Mouse (Mus musculus): ENCODE measurements around the gene Clrn3. TPM values are rescaled to one million over a fixed set of nuclear protein-coding genes. Genes with fewer than 3 reads are reported as not detected.
A peak's percentile ranks its signal among the peaks of the same experiment; 100 is the strongest.
"Not testable (repeated sequence)": the region's sequence is repeated elsewhere in the genome, so short reads cannot be mapped to it uniquely, and the experiment has no call there.

The Clrn3 gene
- total RNA-seq, 2 experiments from 2014 or later, result not detected

- peak; percentile 87 to 92 for DNase-seq (ENCODE audit: low spot score in 2 of 2)
Measured at GRCm38 (mm10) chr7:135537341-135537901, 9.0 kb upstream of the Clrn3 start, which contains the start of gene Ptpre. Gene Ptpre, plus strand, starts transcription at chr7:135537481.

- DNase-seq (ENCODE audit: low spot score in 2 of 2), result no peak
Measured at GRCm38 (mm10) chr7:135535908-135536307, 7.5 kb upstream of the Clrn3 start.

DNA sequence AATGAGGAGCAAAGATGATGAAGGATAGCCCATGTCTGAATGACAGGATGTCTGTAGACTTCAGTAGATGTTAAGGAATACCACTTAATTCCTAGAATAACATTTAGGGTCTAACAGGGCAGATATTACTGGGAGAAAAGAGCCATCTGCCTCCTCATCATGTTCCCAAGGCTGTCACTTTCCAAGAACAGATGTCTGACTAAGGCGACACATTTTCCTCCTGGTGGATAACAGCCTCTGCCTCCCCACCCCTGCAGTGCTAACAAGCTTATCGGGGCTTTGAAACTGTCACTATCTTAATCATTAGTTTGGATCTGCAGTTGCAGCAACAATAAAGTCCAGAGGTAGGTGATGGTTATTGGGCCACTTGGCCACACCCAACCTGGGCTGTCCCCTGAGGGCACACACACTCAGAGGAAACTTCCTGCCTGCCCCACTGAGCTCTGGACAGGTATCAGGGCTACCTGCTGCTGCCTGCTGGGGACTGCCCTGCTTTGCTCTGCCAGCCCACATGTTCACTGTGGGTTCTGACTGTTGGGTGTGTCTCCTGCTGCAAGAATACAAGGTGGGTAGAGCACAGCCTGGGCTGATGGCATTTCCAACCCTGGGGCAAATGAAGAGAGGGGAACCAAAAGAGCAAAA lies 6.2 kb upstream of the Clrn3 start:
- peak in 1 of 2 experiments; percentile 67 for DNase-seq (ENCODE audit: low spot score in 2 of 2)

DNA sequence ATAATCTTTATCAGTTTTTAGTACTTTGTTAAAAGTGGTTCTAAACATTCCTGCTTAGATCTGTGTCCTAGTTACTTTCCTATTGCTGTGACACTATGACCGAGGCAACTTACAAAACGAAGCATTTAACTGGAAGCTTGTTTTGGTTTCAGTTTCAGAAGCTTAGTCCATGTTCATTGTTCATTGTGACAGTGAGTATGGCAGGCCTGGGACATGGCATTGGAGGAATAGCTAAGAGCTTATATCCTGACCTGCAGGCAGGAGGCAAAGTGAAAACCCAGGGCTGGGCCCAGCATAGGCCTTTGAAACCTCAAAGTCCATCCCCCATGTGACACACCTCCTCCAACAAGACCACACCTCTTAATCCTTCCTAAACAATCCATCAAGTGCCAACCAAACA lies 614 bp upstream of the Clrn3 start:
- no peak for DNase-seq (ENCODE audit: low spot score in 2 of 2)

DNA sequence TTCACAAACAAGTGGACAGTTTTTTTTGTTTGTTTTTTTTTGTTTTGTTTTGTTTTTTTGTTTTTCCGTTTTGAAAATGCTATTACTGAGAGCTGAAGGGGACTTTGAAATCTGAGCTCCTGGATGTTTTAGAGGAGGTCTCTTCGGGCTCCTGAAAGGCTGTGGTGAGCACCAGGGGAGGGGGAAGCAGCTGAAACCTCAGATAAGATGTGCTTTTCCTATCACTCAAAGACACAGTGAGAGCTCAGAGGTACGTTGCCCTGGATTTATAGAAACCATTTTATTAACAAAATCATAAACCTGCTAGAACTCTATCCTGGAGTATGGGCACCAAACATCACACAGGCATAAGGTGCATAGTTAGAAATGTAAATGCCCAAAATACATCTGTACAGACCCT lies 1.3 kb downstream of the Clrn3 start:
- no peak for DNase-seq (ENCODE audit: low spot score in 2 of 2)

- no peak for DNase-seq (ENCODE audit: low spot score in 2 of 2)
Measured at GRCm38 (mm10) chr7:135526574-135527152, 1.8 kb downstream of the Clrn3 start.

GRCm38 (mm10) chr7:135524424-135524967 lies 4.0 kb downstream of the Clrn3 start:
- no peak for DNase-seq (ENCODE audit: low spot score in 2 of 2)

DNA sequence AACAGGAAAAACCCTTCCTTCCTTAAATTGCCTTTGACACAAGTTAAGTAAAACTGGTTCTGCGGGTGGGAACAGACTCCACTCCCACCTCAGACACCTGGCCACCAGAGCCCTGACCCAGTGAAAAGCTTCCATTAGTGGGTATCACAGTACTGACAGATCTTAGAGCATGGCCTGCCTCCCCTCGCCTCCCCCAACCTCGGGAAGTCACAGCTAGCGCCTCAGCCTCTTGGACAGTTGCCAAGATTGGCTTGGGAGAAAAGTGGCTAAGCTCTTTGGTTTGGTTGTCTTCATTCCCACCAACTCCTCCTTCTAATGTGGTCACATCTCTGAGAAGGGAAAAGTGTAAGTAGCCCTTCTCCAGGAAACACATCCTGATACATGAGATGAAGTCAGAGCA lies 4.5 kb downstream of the Clrn3 start:
- DNase-seq (ENCODE audit: low spot score in 2 of 2), result no peak

GRCm38 (mm10) chr7:135521755-135522512 lies 6.5 kb downstream of the Clrn3 start:
- DNase-seq (ENCODE audit: low spot score in 2 of 2), result no peak

GRCm38 (mm10) chr7:135520241-135520640 lies 8.2 kb downstream of the Clrn3 start:
- no peak for DNase-seq (ENCODE audit: low spot score in 2 of 2)

DNA sequence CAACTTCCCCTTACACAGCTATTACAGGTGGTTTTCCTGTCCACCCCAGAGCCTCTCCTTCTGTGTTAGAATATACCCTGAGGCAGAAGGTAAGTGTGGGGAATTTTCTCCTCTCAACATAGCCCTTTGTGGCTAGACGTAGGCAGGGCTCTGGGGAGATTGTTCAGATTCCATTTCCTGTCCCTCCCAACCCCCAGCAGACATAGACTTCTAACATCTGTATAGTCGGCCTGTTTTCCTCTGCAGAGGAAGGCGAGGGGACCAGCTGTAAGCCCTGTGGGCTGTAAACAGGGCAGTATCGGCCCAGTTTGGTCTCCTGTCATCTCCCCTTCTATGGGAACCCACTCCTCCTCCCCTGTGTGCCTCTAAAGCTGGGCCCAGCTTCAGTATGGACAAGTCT lies 11.3 kb downstream of the Clrn3 start:
- DNase-seq (ENCODE audit: low spot score in 2 of 2), result no peak

DNA sequence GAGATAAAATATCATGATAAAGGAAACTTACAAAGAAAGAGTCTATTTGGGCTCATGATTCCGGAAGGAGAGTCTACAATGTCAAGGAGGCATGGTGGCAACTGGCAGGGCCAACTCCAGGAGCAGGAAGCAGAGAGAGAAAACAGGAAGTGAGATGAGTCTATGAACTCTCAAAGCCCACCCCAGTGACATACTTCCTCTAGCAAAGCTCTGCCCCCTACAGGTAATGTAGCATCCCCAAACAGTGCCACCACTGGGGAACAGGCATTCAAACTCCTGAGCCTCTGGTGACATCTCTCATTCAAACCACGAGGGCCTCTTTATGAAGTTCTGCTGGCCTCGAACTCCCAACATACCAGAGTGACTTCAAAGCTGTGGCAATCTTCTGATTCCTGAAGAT lies 16.7 kb downstream of the Clrn3 start:
- no peak for DNase-seq (ENCODE audit: low spot score in 2 of 2)

DNA sequence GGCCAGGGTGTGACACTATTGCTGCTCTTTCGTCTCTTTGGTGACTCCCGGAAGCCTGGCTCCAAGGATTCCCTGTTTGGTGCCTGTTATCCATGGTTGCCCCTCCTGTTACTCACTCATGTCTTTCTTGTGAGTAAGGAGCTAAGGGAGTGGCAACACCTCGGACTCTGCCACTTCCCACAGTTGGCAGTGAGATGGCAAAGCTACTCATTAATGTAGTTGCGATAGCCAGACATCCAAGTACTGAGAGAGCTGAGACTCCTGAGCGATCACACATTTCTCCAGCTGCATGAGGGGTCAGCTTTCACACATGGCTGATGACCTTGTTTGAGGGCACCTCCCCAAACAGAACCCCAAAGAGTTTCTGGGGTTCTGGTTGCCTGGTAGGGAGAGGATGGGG lies 18.0 kb downstream of the Clrn3 start:
- no peak for DNase-seq (ENCODE audit: low spot score in 2 of 2)

- DNase-seq (ENCODE audit: low spot score in 2 of 2), result no peak
Measured at GRCm38 (mm10) chr7:135509272-135509671, 19.2 kb downstream of the Clrn3 start.

- no peak for DNase-seq (ENCODE audit: low spot score in 2 of 2)
Measured at GRCm38 (mm10) chr7:135508602-135509001, 19.9 kb downstream of the Clrn3 start.

GRCm38 (mm10) chr7:135506506-135506905 lies 21.9 kb downstream of the Clrn3 start:
- DNase-seq (ENCODE audit: low spot score in 2 of 2), result not testable (repeated sequence)

DNA sequence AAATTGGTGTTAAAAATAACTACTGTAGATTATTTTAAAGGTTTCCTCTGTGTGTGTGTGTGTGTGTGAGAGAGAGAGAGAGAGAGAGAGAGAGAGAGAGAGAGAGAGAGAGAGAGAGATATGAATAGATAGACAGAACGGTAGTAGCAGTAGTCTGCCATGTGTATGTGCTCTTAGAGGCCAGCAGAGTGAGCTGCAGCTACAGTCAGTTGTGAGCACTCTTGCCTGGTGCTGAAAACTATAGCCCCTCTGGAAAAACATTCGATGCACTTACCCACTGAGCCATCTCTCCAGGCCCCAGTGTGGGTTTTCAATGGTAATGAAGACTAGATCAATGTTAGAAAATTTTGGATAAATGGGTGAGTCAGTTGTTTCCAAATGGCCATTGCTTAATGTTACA lies 29.1 kb downstream of the Clrn3 start:
- no peak for DNase-seq (ENCODE audit: low spot score in 2 of 2)

GRCm38 (mm10) chr7:135498565-135499186 lies 29.8 kb downstream of the Clrn3 start:
- DNase-seq (ENCODE audit: low spot score in 2 of 2), result no peak

GRCm38 (mm10) chr7:135495303-135495702 lies 33.2 kb downstream of the Clrn3 start:
- DNase-seq (ENCODE audit: low spot score in 2 of 2), result no peak

DNA sequence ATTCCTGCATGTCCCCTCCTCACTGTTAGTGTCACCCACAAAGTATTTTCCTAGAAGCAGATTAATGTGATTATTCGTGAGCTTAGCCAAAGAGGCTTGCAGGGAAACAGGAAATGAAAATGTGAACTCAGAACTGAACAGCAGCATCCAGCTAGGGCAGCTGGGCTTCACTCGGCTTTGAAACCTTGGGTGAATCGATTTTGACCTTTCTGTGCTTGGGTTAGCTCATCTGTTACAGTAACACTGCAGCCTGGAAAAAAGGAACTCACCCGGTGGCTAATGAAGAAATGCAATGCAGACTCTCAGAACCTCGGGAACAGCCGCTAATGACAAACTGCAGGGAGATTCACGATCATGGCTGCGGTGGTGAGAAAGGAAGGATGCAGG lies 38.0 kb downstream of the Clrn3 start:
- no peak for DNase-seq (ENCODE audit: low spot score in 2 of 2)

DNA sequence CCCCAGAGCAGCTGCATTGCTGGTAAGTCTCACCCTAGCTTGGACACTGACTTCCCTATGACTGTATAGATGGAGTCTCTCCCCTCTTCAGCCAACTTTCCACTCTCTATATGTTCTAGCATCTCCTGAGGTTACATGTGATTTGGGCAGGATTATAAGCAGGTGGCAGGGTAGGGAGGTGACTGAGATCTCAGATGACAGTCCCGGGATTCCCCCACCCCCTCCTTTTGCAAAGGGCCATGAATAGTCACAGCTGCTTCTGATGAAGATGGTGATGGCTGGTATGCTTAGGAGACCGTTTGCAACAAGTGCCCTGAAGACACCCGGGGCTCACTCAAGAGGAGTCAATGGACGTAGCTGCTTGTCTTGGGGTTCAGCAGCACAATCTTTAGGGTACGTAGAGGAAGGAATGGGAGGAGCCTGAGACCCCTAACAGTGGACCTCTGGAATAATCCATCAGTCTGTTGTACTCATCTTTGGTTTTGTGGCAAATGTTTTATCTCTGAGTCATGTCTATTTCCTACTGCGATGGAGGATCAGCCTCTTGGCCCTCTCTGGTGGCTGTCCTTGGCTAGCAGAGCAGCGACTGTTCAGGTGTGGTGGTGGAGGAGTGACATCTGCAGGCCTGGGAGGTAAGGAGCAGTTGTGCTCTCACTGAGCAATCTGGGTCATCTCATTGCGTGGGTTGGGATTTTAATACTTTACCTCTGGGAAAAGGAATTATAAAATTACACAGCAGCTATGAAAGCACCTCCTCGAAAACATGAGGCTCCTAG lies 38.5 kb downstream of the Clrn3 start:
- no peak for DNase-seq (ENCODE audit: low spot score in 2 of 2)
